Mouse (Mus musculus): ENCODE measurements around the gene Hapln4. TPM values are rescaled to one million over a fixed set of nuclear protein-coding genes. Genes with fewer than 3 reads are reported as not detected.

Hapln4 gene
- polyA plus RNA-seq, 1 experiment from 2014 or later = 0.89 TPM

DNA sequence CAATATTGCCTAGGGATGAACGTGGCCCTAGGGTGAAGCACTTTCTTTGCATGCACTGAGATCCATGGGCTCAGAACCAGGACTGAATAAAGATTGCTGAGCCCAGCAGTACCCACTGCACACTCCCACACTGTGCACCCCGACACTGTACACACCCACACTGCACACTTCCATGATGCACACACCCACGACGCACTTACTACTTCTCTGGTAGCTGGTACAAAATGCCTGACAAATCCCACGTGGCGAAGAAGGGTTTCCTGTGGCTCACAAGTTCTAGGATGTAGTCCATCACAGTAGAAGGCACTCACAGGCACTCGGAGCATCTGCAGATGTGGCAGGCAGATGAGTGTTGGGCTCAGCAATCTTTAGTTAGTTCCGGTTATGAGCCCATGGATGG, 41.7 kb downstream of the Hapln4 start:
- Histone ChIP-seq H3K9ac (ENCODE audit: low read depth, low read length) (no peak overlapping the region), H3K4me3 (ENCODE audit: low read depth, low read length) (no peak overlapping the region), H3K27ac (ENCODE audit: low read length) (no peak overlapping the region), H3K4me1 (ENCODE audit: control insufficient read depth, insufficient read depth, low read length) (no peaks in the 10 kb centered on the region), H3K9me3 (replicated peaks; ENCODE audit: control insufficient read depth, low read length, poor library complexity, severe bottlenecking) (no peaks in the 10 kb centered on the region), H3K36me3 (ENCODE audit: control insufficient read depth, insufficient read depth, low read length) (no peaks in the 10 kb centered on the region), H3K4me2 (ENCODE audit: low read length) (no peak overlapping the region), H3K27me3 (ENCODE audit: control insufficient read depth, insufficient read depth, low read depth, low read length) (no peaks in the 10 kb centered on the region)
- no peak for ATAC-seq
- WGBS = 69% methylated on average over 8 of the region's 8 CpGs

DNA sequence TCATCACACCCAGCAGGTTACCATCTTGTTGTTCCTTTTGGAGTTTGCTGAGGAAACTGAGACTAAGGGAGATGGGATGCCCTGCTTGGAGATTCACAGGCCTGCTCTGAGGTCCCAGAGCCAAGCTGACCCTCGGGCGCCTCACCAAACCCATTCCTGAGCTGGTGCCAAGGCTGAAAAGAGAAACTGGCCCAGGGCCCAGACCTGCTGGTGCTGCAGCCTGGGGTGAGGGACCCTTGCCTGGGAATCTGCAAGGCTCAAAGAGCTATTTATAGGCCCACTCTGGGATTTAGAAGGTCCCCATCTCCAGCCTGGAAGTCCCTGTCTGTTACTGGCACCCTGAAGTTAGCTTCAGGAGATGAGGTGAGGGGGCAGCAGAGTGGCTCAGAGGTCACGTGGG, 45.2 kb downstream of the Hapln4 start:
- Histone ChIP-seq H3K9ac (ENCODE audit: low read depth, low read length) (peak overlapping the region; percentile 11; the same call in 1 of the 2 replicates), H3K4me1 (ENCODE audit: control insufficient read depth, insufficient read depth, low read length) (peaks cover 10% of the 10 kb centered on the region)
- no peak for ATAC-seq

DNA sequence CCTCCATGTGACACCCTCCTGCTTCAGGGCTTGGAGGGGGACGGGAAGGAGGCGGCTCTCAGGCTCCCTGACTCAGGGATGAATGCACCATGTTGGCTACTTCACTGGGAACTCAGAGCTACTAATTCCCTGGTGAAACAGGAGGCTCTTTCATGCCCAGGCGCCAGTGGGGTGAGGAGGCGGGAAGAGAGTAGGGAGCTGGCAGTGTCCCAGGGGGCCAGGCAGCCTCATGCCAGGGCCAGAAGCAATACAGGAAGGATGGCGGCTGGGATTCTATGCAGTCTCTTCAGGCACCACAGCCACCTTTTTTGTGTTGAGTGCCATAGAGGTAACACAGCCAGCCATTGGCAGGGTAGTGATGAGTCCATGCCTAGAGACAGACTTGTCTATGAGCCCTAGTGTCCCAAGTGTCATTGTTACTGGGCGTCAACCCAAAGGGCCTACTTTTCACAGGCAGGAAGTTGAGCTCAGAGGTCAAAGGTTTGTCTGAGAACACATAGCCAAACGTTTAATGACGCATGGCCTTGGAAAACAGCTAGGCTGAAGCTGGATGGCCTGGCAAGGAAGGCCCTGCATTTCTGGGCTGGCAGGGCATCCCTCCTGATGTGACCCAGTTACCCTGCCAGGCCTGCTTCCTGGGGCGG, 46.2 kb downstream of the Hapln4 start:
- Histone ChIP-seq H3K9me3 (replicated peaks; ENCODE audit: control insufficient read depth, low read length, poor library complexity, severe bottlenecking) (no peaks in the 10 kb centered on the region), H3K36me3 (ENCODE audit: control insufficient read depth, insufficient read depth, low read length) (peaks cover 3% of the 10 kb centered on the region), H3K27me3 (ENCODE audit: control insufficient read depth, insufficient read depth, low read depth, low read length) (no peaks in the 10 kb centered on the region), H3K4me3 (ENCODE audit: low read depth, low read length) (no peak overlapping the region), H3K9ac (ENCODE audit: low read depth, low read length) (no peak overlapping the region), H3K4me2 (ENCODE audit: low read length) (no peak overlapping the region), H3K27ac (ENCODE audit: low read length) (peak overlapping the region; percentile 47; the same call in 1 of the 2 replicates), H3K4me1 (ENCODE audit: control insufficient read depth, insufficient read depth, low read length) (peaks cover 10% of the 10 kb centered on the region)
- ATAC-seq = peak; percentile 70
- WGBS = 59% methylated on average over 9 of the region's 9 CpGs

More for the DNA sequence above, 45.2 kb downstream of the Hapln4 start:
- Histone ChIP-seq H3K27me3 (ENCODE audit: control insufficient read depth, insufficient read depth, low read depth, low read length) (no peaks in the 10 kb centered on the region), H3K36me3 (ENCODE audit: control insufficient read depth, insufficient read depth, low read length) (peaks cover 3% of the 10 kb centered on the region; the same call in 1 of the 2 replicates), H3K9me3 (replicated peaks; ENCODE audit: control insufficient read depth, low read length, poor library complexity, severe bottlenecking) (no peaks in the 10 kb centered on the region), H3K4me3 (ENCODE audit: low read depth, low read length) (no peak overlapping the region), H3K27ac (ENCODE audit: low read length) (peak overlapping the region; percentile 63; the same call in 1 of the 2 replicates), H3K4me2 (ENCODE audit: low read length) (no peak overlapping the region)
- WGBS = 79% methylated on average over 3 of the region's 3 CpGs

DNA sequence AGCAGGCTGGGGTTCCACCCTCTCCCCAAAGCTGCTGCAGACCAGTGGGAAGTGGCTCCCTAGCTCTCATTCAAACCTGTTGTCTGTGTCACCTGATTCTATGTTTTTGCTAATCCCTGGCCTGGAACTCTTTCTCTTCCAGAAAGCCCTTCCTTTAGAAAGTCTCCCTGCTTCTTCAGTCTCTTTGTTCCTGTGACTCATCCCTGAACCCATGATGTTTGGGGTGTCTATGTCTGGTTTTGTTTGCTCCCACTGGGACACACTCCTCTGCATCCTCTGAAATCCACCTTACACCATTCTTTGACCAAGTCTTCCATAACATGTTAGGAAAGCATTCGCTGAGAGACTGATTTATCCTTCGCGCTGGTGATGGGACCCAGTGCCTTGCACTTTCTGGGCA, 46.8 kb downstream of the Hapln4 start:
- Histone ChIP-seq H3K27me3 (ENCODE audit: control insufficient read depth, insufficient read depth, low read depth, low read length) (no peaks in the 10 kb centered on the region), H3K27ac (ENCODE audit: low read length) (peak overlapping the region; percentile 47; the same call in 1 of the 2 replicates), H3K4me3 (ENCODE audit: low read depth, low read length) (no peak overlapping the region), H3K9me3 (replicated peaks; ENCODE audit: control insufficient read depth, low read length, poor library complexity, severe bottlenecking) (no peaks in the 10 kb centered on the region), H3K9ac (ENCODE audit: low read depth, low read length) (no peak overlapping the region), H3K4me2 (ENCODE audit: low read length) (no peak overlapping the region), H3K36me3 (ENCODE audit: control insufficient read depth, insufficient read depth, low read length) (peaks cover 4% of the 10 kb centered on the region), H3K4me1 (ENCODE audit: control insufficient read depth, insufficient read depth, low read length) (peaks cover 10% of the 10 kb centered on the region)
- 78% methylated on average over 3 of the region's 3 CpGs for WGBS
- no peak for ATAC-seq

DNA sequence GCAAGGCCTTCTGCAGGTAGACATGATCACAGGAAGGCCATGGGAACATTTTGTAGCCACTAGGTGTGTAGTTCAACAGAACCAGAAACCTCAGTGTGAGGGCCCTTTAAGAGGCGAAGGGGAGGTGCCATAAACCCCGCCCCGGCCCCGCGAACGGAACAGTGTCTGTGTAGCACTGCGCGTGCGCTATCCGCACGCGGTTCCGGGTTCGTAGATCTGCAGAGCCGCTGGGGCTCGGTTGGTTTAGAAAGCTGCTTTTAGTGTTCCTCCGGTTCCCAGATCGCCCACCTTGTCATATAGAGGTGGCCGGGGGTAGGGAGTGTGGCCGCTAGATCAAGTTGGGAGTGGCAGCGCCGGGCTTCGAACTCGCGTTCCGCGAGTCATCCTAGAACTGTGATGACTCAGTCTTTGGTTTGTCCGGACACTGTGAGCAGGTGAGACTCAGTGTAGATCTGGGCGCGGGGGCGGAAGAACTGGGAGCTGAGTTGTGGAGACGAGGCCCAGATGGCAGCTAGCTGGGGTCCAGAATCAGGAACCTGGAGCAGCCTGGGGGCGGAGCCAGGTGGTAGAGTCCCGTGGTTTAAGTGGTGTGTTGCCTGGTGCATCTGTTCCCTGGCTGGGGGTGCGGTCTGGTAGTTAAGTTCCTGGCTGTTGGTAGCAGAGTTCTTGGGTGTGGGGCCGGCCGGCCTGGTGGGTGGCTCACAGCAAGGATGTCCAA, 48.1 kb downstream of the Hapln4 start, which contains the start of gene Nr2c2ap:
Gene Nr2c2ap (plus strand): TSS at position 168 of the 718 bp plus-strand sequence.
- no peaks in the 10 kb centered on the region for H3K27me3 ChIP-seq (ENCODE audit: control insufficient read depth, insufficient read depth, low read depth, low read length)
- H3K27ac ChIP-seq (ENCODE audit: low read length) = peak within 1 kb of the TSS; percentile 47; the same call in 1 of the 2 replicates
- peaks cover 10% of the 10 kb centered on the region for H3K4me1 ChIP-seq (ENCODE audit: control insufficient read depth, insufficient read depth, low read length)
- WGBS = 1% methylated on average over 37 of the region's 37 CpGs
- H3K4me3 ChIP-seq (ENCODE audit: low read depth, low read length) = peak within 1 kb of the TSS; percentile 57
- peaks cover 12% of the 10 kb centered on the region for H3K36me3 ChIP-seq (ENCODE audit: control insufficient read depth, insufficient read depth, low read length)
- H3K9ac ChIP-seq (ENCODE audit: low read depth, low read length) = peak within 1 kb of the TSS; percentile 68
- ATAC-seq = peak; percentile 84
- no peaks in the 10 kb centered on the region for H3K9me3 ChIP-seq (replicated peaks; ENCODE audit: control insufficient read depth, low read length, poor library complexity, severe bottlenecking)
- peak within 1 kb of the TSS; percentile 95 for H3K4me2 ChIP-seq (ENCODE audit: low read length)

DNA sequence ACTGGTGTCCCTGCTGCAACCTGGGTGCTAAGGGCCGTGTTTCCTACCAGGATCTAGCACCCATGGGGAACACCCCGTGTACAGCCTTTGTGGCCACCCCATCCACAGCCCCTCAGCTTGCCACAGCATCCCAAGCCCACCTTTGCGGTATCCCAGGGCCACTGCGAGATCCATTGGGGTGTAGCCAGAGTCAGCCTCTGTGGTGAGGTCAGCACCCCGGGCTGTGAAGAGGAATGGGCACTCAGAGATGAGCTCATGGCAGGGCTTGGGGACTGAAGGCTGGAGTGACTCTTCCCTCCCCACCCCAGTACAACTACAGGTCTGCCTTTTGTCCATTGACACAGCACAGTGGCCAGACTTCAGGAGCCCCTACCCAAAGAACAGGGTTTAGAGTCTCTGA, 50.8 kb downstream of the Hapln4 start:
- H3K27me3 ChIP-seq (ENCODE audit: control insufficient read depth, insufficient read depth, low read depth, low read length) = no peaks in the 10 kb centered on the region
- H3K36me3 ChIP-seq (ENCODE audit: control insufficient read depth, insufficient read depth, low read length) = peaks cover 12% of the 10 kb centered on the region
- H3K4me2 ChIP-seq (ENCODE audit: low read length) = no peak overlapping the region
- H3K9me3 ChIP-seq (replicated peaks; ENCODE audit: control insufficient read depth, low read length, poor library complexity, severe bottlenecking) = no peaks in the 10 kb centered on the region
- H3K4me1 ChIP-seq (ENCODE audit: control insufficient read depth, insufficient read depth, low read length) = peaks cover 20% of the 10 kb centered on the region
- no peak overlapping the region for H3K9ac ChIP-seq (ENCODE audit: low read depth, low read length)
- no peak overlapping the region for H3K4me3 ChIP-seq (ENCODE audit: low read depth, low read length)
- H3K27ac ChIP-seq (ENCODE audit: low read length) = no peak overlapping the region
- no peak for ATAC-seq
- 92% methylated on average over 5 of the region's 5 CpGs for WGBS

DNA sequence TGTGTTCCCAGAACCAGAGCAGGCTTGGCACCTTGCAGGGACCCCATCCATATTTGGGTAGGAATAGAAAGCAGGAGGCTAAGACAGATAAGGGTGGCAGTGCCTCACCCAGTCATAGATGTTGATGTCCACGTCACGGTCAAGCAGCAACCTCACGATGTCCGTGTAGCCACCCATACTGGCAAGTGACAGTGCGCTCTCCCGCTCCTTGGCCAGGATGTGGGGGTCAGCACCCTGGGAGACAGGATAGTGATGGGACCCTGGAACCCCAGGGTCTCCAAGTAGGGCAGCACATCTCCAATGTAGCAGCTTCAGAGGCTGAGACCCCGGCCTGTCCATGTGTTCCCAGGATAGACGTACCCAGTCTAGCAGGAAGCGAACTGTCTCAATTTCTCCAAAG, 51.7 kb downstream of the Hapln4 start:
- Histone ChIP-seq H3K36me3 (ENCODE audit: control insufficient read depth, insufficient read depth, low read length) (peaks cover 12% of the 10 kb centered on the region), H3K4me1 (ENCODE audit: control insufficient read depth, insufficient read depth, low read length) (peaks cover 20% of the 10 kb centered on the region), H3K27ac (ENCODE audit: low read length) (no peak overlapping the region), H3K9me3 (replicated peaks; ENCODE audit: control insufficient read depth, low read length, poor library complexity, severe bottlenecking) (no peaks in the 10 kb centered on the region), H3K9ac (ENCODE audit: low read depth, low read length) (no peak overlapping the region), H3K4me3 (ENCODE audit: low read depth, low read length) (no peak overlapping the region), H3K27me3 (ENCODE audit: control insufficient read depth, insufficient read depth, low read depth, low read length) (no peaks in the 10 kb centered on the region), H3K4me2 (ENCODE audit: low read length) (no peak overlapping the region)
- ATAC-seq = no peak
- 94% methylated on average over 9 of the region's 9 CpGs for WGBS

DNA sequence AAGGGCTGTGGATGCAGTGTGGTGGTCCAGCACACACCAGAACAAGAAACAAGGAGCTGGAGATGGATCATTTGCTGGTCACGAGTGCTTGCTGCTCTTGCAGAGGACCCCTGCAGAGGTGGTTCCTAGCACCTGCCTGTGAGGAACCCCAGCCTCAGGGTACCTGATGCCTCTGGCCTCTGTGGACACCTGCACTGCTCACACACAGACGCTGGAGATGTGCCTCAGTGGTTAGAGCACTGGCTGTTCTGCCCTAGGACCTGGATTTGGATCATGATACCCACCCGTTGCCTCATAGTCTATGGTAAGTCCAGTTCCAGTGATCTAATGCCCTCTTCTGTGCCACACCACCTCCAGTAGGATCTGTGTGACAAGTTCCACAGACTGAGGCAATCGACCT, 53.3 kb downstream of the Hapln4 start:
- H3K9me3 ChIP-seq (replicated peaks; ENCODE audit: control insufficient read depth, low read length, poor library complexity, severe bottlenecking) = no peaks in the 10 kb centered on the region
- no peak overlapping the region for H3K9ac ChIP-seq (ENCODE audit: low read depth, low read length)
- 98% methylated on average over 4 of the region's 4 CpGs for WGBS
- H3K4me2 ChIP-seq (ENCODE audit: low read length) = no peak overlapping the region
- H3K4me3 ChIP-seq (ENCODE audit: low read depth, low read length) = no peak overlapping the region
- peaks cover 12% of the 10 kb centered on the region for H3K36me3 ChIP-seq (ENCODE audit: control insufficient read depth, insufficient read depth, low read length)
- no peak overlapping the region for H3K27ac ChIP-seq (ENCODE audit: low read length)
- no peaks in the 10 kb centered on the region for H3K27me3 ChIP-seq (ENCODE audit: control insufficient read depth, insufficient read depth, low read depth, low read length)
- peaks cover 25% of the 10 kb centered on the region for H3K4me1 ChIP-seq (ENCODE audit: control insufficient read depth, insufficient read depth, low read length)
- ATAC-seq = no peak

DNA sequence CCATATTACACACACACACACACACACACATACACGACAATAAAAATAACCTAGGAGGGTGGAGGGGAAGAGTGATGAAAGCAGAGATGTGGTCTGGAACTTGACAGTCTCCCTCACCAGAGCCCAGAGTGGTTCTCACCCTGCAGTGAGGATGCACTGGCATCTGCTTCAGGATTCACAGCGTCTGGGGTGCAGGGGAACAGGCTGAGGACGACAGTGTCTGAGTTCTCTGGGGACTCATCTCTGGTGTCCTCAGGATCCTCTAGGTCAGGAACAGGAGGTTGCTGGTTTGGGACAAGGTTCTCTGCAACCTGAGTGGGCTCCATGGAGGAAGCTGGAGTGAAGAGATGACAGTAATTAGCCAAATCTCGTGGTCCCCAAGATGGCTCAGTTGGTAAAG, 54.6 kb downstream of the Hapln4 start:
- peak overlapping the region; percentile 67 for H3K4me2 ChIP-seq (ENCODE audit: low read length)
- no peak for ATAC-seq
- 78% methylated on average over 4 of the region's 4 CpGs for WGBS
- H3K36me3 ChIP-seq (ENCODE audit: control insufficient read depth, insufficient read depth, low read length) = peaks cover 16% of the 10 kb centered on the region
- no peaks in the 10 kb centered on the region for H3K9me3 ChIP-seq (replicated peaks; ENCODE audit: control insufficient read depth, low read length, poor library complexity, severe bottlenecking)
- H3K9ac ChIP-seq (ENCODE audit: low read depth, low read length) = no peak overlapping the region
- H3K27ac ChIP-seq (ENCODE audit: low read length) = no peak overlapping the region
- peaks cover 21% of the 10 kb centered on the region for H3K4me1 ChIP-seq (ENCODE audit: control insufficient read depth, insufficient read depth, low read length)
- H3K27me3 ChIP-seq (ENCODE audit: control insufficient read depth, insufficient read depth, low read depth, low read length) = no peaks in the 10 kb centered on the region
- H3K4me3 ChIP-seq (ENCODE audit: low read depth, low read length) = no peak overlapping the region

Data from midbrain, embryonic 16.5 days (tissue).